Mouse (Mus musculus) forelimb bud, embryonic 11.5 days (tissue): Measurements from ENCODE around the gene Gnb3.
"Not testable (repeated sequence)": the region's sequence is repeated elsewhere in the genome, so short reads cannot be mapped to it uniquely, and the experiment has no call there.

Experiments used
- DNase-seq: peaks from one replicate; pipeline ENCODE4 v3.0.0-alpha.2; 2012; ENCODE audit warnings: low read depth, low spot score

The Gnb3 gene

GRCm38 (mm10) chr6:124803061-124803460 is 37.0 kb downstream of the Gnb3 start:
- no peak for DNase-seq

- DNase-seq = not testable (repeated sequence)
Measured at GRCm38 (mm10) chr6:124802400-124802799, 37.7 kb downstream of the Gnb3 start.

GRCm38 (mm10) chr6:124796200-124796599 is 43.9 kb downstream of the Gnb3 start:
- no peak for DNase-seq

GRCm38 (mm10) chr6:124795781-124796180 is 44.3 kb downstream of the Gnb3 start:
- no peak for DNase-seq

- no peak for DNase-seq
Measured at GRCm38 (mm10) chr6:124791911-124792310, 48.2 kb downstream of the Gnb3 start.

- no peak for DNase-seq
Measured at GRCm38 (mm10) chr6:124790121-124790520, 50.0 kb downstream of the Gnb3 start.

- DNase-seq = no peak
Measured at GRCm38 (mm10) chr6:124789519-124789918, 50.6 kb downstream of the Gnb3 start.

- DNase-seq = no peak
Measured at GRCm38 (mm10) chr6:124787722-124788121, 52.4 kb downstream of the Gnb3 start.

- no peak for DNase-seq
Measured at GRCm38 (mm10) chr6:124786756-124787420, 53.2 kb downstream of the Gnb3 start.
